Mouse (Mus musculus) limb, embryonic 12.5 days (tissue): ENCODE results near the gene Ndufa13. TPM values are rescaled to one million over a fixed set of nuclear protein-coding genes. Genes with fewer than 3 reads are reported as not detected.

Source experiments
- ATAC-seq: fragments of 200-750 bp; cut with Nextera tagmentation; 2 replicates; pipeline ENCODE4 v1.8.0; 2017; ENCODE audit warnings: low read depth, moderate TSS enrichment; ENCODE audit not compliant: insufficient number of reproducible peaks, insufficient read depth, low FRiP score, low TSS enrichment
- H3K27ac ChIP-seq: fragments of 300-500 bp; sonication (generic); 2 replicates; pipeline ENCODE4 v1.5.1; 2016; ENCODE audit warnings: mild to moderate bottlenecking, moderate library complexity
- H3K27me3 ChIP-seq: fragments of 300-500 bp; sonication (generic); 2 replicates; pipeline ENCODE4 v1.6.1; 2016; ENCODE audit warnings: mild to moderate bottlenecking, moderate library complexity
- H3K36me3 ChIP-seq: fragments of 300-500 bp; sonication (generic); 2 replicates; pipeline ENCODE4 v1.6.1; 2016; ENCODE audit warnings: mild to moderate bottlenecking, moderate library complexity
- H3K4me1 ChIP-seq: fragments of 300-500 bp; sonication (generic); replicated peaks from 2 replicates; pipeline ENCODE4 v1.6.1; 2016
- H3K4me2 ChIP-seq: fragments of 300-500 bp; sonication (generic); 2 replicates; pipeline ENCODE4 v1.6.1; 2016; ENCODE audit warnings: mild to moderate bottlenecking, moderate library complexity
- H3K4me3 ChIP-seq: fragments of 300-500 bp; sonication (generic); replicated peaks from 2 replicates; pipeline ENCODE4 v1.5.1; 2016; ENCODE audit warnings: mild to moderate bottlenecking
- H3K9ac ChIP-seq: fragments of 300-500 bp; sonication (generic); replicated peaks from 2 replicates; pipeline ENCODE4 v1.6.1; 2016; ENCODE audit warnings: mild to moderate bottlenecking, moderate library complexity
- H3K9me3 ChIP-seq: fragments of 300-500 bp; sonication (generic); 2 replicates; pipeline ENCODE4 v1.6.1; 2016; ENCODE audit warnings: mild to moderate bottlenecking, moderate library complexity
- WGBS: fragments of 180-500 bp; shearing (Covaris S2); methylation state at CpG from one replicate; pipeline ENCODE4 v1.1.7; 2016; 5-methylcytosine and 5-hydroxymethylcytosine counted together
- polyA plus RNA-seq: library from polyadenylated mRNA; unstranded; fragments of >200 nt; fragmentation: Nextera tagmentation; extraction: Ambion mirVana; gene quantifications from 2 replicates; pipeline ENCODE4 v1.2.1, GENCODE M21; 2016

The Ndufa13 gene
- polyA plus RNA-seq, 1 experiment from 2014 or later, result 172 TPM

GRCm38 (mm10) chr8:69933811-69934210 lies 31.5 kb upstream of the Ndufa13 start:
- 68% methylated on average over 2 of the region's 2 CpGs for WGBS
- Histone ChIP-seq H3K4me2 (no peak overlapping the region), H3K9me3 (no peaks in the 10 kb centered on the region), H3K4me3 (no peak overlapping the region), H3K36me3 (peaks cover 44% of the 10 kb centered on the region), H3K27ac (no peak overlapping the region), H3K4me1 (peaks cover 8% of the 10 kb centered on the region; the same call in 1 of the 2 replicates), H3K9ac (no peak overlapping the region), H3K27me3 (no peaks in the 10 kb centered on the region)
- ATAC-seq, result no peak

GRCm38 (mm10) chr8:69926901-69927300 lies 24.5 kb upstream of the Ndufa13 start:
- Histone ChIP-seq H3K27me3 (no peaks in the 10 kb centered on the region), H3K36me3 (peaks cover 23% of the 10 kb centered on the region), H3K27ac (no peak overlapping the region), H3K9me3 (no peaks in the 10 kb centered on the region), H3K9ac (no peak overlapping the region), H3K4me3 (no peak overlapping the region), H3K4me2 (no peak overlapping the region), H3K4me1 (no peaks in the 10 kb centered on the region)
- no peak for ATAC-seq

- Histone ChIP-seq H3K4me2 (no peak overlapping the region), H3K27ac (no peak overlapping the region), H3K4me1 (peaks cover 18% of the 10 kb centered on the region), H3K27me3 (no peaks in the 10 kb centered on the region), H3K4me3 (no peak overlapping the region), H3K36me3 (peaks cover 27% of the 10 kb centered on the region), H3K9ac (no peak overlapping the region), H3K9me3 (no peaks in the 10 kb centered on the region)
- no peak for ATAC-seq
- WGBS, result 88% methylated on average over 1 of the region's 1 CpGs
These were observed 21.6 kb upstream of the Ndufa13 start for GRCm38 (mm10) chr8:69923986-69924385.

- 88% methylated on average over 2 of the region's 2 CpGs for WGBS
- Histone ChIP-seq H3K9ac (peak overlapping the region; percentile 35), H3K9me3 (no peaks in the 10 kb centered on the region), H3K4me3 (no peak overlapping the region), H3K4me2 (no peak overlapping the region), H3K27me3 (no peaks in the 10 kb centered on the region), H3K27ac (peak overlapping the region; percentile 75), H3K4me1 (peaks cover 18% of the 10 kb centered on the region), H3K36me3 (peaks cover 31% of the 10 kb centered on the region)
- no peak for ATAC-seq
These were observed 18.8 kb upstream of the Ndufa13 start for GRCm38 (mm10) chr8:69921141-69921540.

- Histone ChIP-seq H3K9me3 (no peaks in the 10 kb centered on the region), H3K27me3 (no peaks in the 10 kb centered on the region), H3K4me2 (0 out of 2 replicates have a peak overlapping the region, but pooled peaks have one; percentile 11), H3K4me3 (no peak overlapping the region), H3K9ac (0 out of 2 replicates have a peak overlapping the region, but pooled peaks have one; percentile 35), H3K27ac (peak overlapping the region; percentile 75), H3K36me3 (peaks cover 37% of the 10 kb centered on the region), H3K4me1 (peaks cover 18% of the 10 kb centered on the region)
- peak; percentile 19; the same call in 1 of the 2 replicates for ATAC-seq
- 48% methylated on average over 11 of the region's 11 CpGs for WGBS
These were observed 17.7 kb upstream of the Ndufa13 start for GRCm38 (mm10) chr8:69919876-69920662.

- Histone ChIP-seq H3K27ac (no peak overlapping the region), H3K36me3 (peaks cover 48% of the 10 kb centered on the region), H3K4me3 (no peak overlapping the region), H3K9ac (no peak overlapping the region), H3K4me2 (no peak overlapping the region), H3K9me3 (no peaks in the 10 kb centered on the region), H3K27me3 (no peaks in the 10 kb centered on the region), H3K4me1 (peaks cover 18% of the 10 kb centered on the region)
- no peak for ATAC-seq
- 62% methylated on average over 1 of the region's 1 CpGs for WGBS
These were observed 16.7 kb upstream of the Ndufa13 start for GRCm38 (mm10) chr8:69919010-69919409.

GRCm38 (mm10) chr8:69918506-69918905 lies 16.1 kb upstream of the Ndufa13 start:
- ATAC-seq, result no peak
- no peaks in the 10 kb centered on the region for H3K27me3 ChIP-seq
- H3K27ac ChIP-seq, result no peak overlapping the region
- H3K9me3 ChIP-seq, result no peaks in the 10 kb centered on the region
- H3K36me3 ChIP-seq, result peaks cover 49% of the 10 kb centered on the region
- H3K4me2 ChIP-seq, result no peak overlapping the region
- peaks cover 18% of the 10 kb centered on the region for H3K4me1 ChIP-seq
- H3K9ac ChIP-seq, result no peak overlapping the region
- no peak overlapping the region for H3K4me3 ChIP-seq

GRCm38 (mm10) chr8:69915748-69916147 lies 13.4 kb upstream of the Ndufa13 start:
- ATAC-seq, result no peak
- Histone ChIP-seq H3K9ac (no peak overlapping the region), H3K27ac (no peak overlapping the region), H3K36me3 (peaks cover 72% of the 10 kb centered on the region), H3K9me3 (no peaks in the 10 kb centered on the region), H3K4me3 (no peak overlapping the region), H3K27me3 (no peaks in the 10 kb centered on the region), H3K4me2 (no peak overlapping the region), H3K4me1 (peaks cover 10% of the 10 kb centered on the region)
- WGBS, result 75% methylated on average over 5 of the region's 5 CpGs

GRCm38 (mm10) chr8:69914526-69914925 lies 12.2 kb upstream of the Ndufa13 start:
- Histone ChIP-seq H3K4me3 (no peak overlapping the region), H3K4me2 (no peak overlapping the region), H3K27me3 (no peaks in the 10 kb centered on the region), H3K4me1 (no peaks in the 10 kb centered on the region; the same call in 1 of the 2 replicates), H3K36me3 (peaks cover 85% of the 10 kb centered on the region), H3K9me3 (no peaks in the 10 kb centered on the region), H3K27ac (no peak overlapping the region), H3K9ac (no peak overlapping the region)
- ATAC-seq, result no peak
- 89% methylated on average over 4 of the region's 4 CpGs for WGBS

- no peak for ATAC-seq
- Histone ChIP-seq H3K27me3 (no peaks in the 10 kb centered on the region), H3K4me1 (no peaks in the 10 kb centered on the region), H3K27ac (no peak overlapping the region), H3K4me3 (no peak overlapping the region), H3K36me3 (peaks cover 99% of the 10 kb centered on the region), H3K9me3 (no peaks in the 10 kb centered on the region), H3K4me2 (no peak overlapping the region), H3K9ac (no peak overlapping the region)
- WGBS, result 88% methylated on average over 12 of the region's 12 CpGs
These were observed 10.2 kb upstream of the Ndufa13 start for GRCm38 (mm10) chr8:69912478-69913074.

GRCm38 (mm10) chr8:69911917-69912316 lies 9.6 kb upstream of the Ndufa13 start:
- peaks cover 98% of the 10 kb centered on the region for H3K36me3 ChIP-seq
- ATAC-seq, result no peak
- H3K9me3 ChIP-seq, result no peaks in the 10 kb centered on the region
- H3K4me1 ChIP-seq, result no peaks in the 10 kb centered on the region
- no peak overlapping the region for H3K4me3 ChIP-seq
- no peak overlapping the region for H3K27ac ChIP-seq
- 93% methylated on average over 13 of the region's 13 CpGs for WGBS
- no peak overlapping the region for H3K4me2 ChIP-seq
- H3K27me3 ChIP-seq, result no peaks in the 10 kb centered on the region
- H3K9ac ChIP-seq, result no peak overlapping the region
